Mouse (Mus musculus): ENCODE data around the gene Dcun1d1. TPM values are rescaled to one million over a fixed set of nuclear protein-coding genes. Genes with fewer than 3 reads are reported as not detected.

The Dcun1d1 gene
- 2.3 and 12.3 TPM in 2 replicates for polyA plus RNA-seq (2012; rRNA removed)

DNA sequence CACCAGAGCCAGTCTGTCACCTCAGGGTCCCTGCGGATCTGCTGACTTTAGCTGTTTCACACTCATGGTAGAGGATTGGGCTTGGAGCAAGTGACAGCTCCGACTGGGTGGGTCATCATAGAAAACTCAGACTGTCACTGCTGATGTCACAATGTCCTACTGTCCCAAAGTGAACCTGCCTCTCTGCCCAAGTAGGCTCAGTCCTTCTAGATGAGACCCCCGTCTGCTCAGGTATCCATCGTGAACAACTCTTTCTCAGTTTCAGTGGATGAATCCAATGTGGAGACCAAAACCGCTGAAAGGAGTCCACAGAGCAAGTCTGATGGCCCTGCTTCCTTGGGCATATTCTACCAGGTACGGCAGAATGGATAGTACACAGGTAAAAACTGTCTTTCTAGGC, at the start of gene Dcun1d1:
TSS of gene Dcun1d1 (minus strand) at position 101 of the 400 bp plus-strand sequence.
- DNase-seq: no peak
- 93% methylated on average over 6 of the region's 6 CpGs for WGBS
- H3K4me1 ChIP-seq (ENCODE audit: control insufficient read depth, insufficient read depth, low read length): no peaks in the 10 kb centered on the region; the same call in 1 of the 2 replicates
- TF ChIP-seq POLR2A (IDR thresholded peaks at IDR 0.05; ENCODE audit: borderline replicate concordance, extremely low read depth, low read depth, low read length) (no peak), CTCF (IDR thresholded peaks at IDR 0.05; ENCODE audit: insufficient read depth, low read length) (no peak)
- no peak within 1 kb of the TSS for H3K4me3 ChIP-seq (replicated peaks; ENCODE audit: extremely low read depth, low read depth, low read length)

GRCm38 (mm10) chr3:35986266-35986665, 49.0 kb upstream of the Dcun1d1 start:
- DNase-seq: no peak
- TF ChIP-seq CTCF (IDR thresholded peaks at IDR 0.05; ENCODE audit: insufficient read depth, low read length): no peak
- no peak for TF ChIP-seq POLR2A (IDR thresholded peaks at IDR 0.05; ENCODE audit: borderline replicate concordance, extremely low read depth, low read depth, low read length)
- Histone ChIP-seq H3K4me1 (ENCODE audit: control insufficient read depth, insufficient read depth, low read length) (no peaks in the 10 kb centered on the region), H3K4me3 (replicated peaks; ENCODE audit: extremely low read depth, low read depth, low read length) (no peak overlapping the region)
- 94% methylated on average over 6 of the region's 6 CpGs for WGBS

- 64% methylated on average over 7 of the region's 7 CpGs for WGBS
- DNase-seq: peak; percentile 25
- TF ChIP-seq POLR2A (IDR thresholded peaks at IDR 0.05; ENCODE audit: borderline replicate concordance, extremely low read depth, low read depth, low read length) (no peak), CTCF (IDR thresholded peaks at IDR 0.05; ENCODE audit: insufficient read depth, low read length) (peak; percentile 66)
- Histone ChIP-seq H3K4me3 (replicated peaks; ENCODE audit: extremely low read depth, low read depth, low read length) (no peak overlapping the region), H3K4me1 (ENCODE audit: control insufficient read depth, insufficient read depth, low read length) (no peaks in the 10 kb centered on the region)
Observed at GRCm38 (mm10) chr3:35973551-35973950, 36.3 kb upstream of the Dcun1d1 start.

- TF ChIP-seq POLR2A (IDR thresholded peaks at IDR 0.05; ENCODE audit: borderline replicate concordance, extremely low read depth, low read depth, low read length) (no peak), CTCF (IDR thresholded peaks at IDR 0.05; ENCODE audit: insufficient read depth, low read length) (no peak)
- no peak for DNase-seq
- H3K4me3 ChIP-seq (replicated peaks; ENCODE audit: extremely low read depth, low read depth, low read length): no peak overlapping the region
- no peaks in the 10 kb centered on the region for H3K4me1 ChIP-seq (ENCODE audit: control insufficient read depth, insufficient read depth, low read length)
- WGBS: 76% methylated on average over 4 of the region's 4 CpGs
Observed at GRCm38 (mm10) chr3:35972985-35973384, 35.7 kb upstream of the Dcun1d1 start.

DNA sequence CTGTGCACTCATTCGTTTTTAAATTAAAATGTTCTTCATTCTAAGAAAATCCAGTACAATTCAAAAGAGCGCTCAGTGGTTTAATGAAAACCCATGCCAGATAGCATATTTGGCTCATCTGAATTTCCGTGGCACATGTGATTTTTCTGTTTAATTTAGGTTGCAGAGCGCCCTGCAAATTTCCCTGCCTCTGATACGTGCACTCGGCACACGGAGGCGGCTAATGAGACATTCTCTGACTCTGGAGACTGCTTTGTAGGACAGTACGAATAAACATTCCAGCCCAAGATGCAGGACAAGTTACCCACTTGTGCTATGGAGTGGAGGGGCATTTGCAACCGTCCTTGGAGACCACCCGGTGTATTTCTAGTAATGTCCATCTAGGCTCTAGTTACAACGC, 33.9 kb upstream of the Dcun1d1 start:
- DNase-seq: no peak
- H3K4me3 ChIP-seq (replicated peaks; ENCODE audit: extremely low read depth, low read depth, low read length): no peak overlapping the region
- TF ChIP-seq CTCF (IDR thresholded peaks at IDR 0.05; ENCODE audit: insufficient read depth, low read length) (no peak), POLR2A (IDR thresholded peaks at IDR 0.05; ENCODE audit: borderline replicate concordance, extremely low read depth, low read depth, low read length) (no peak)
- H3K4me1 ChIP-seq (ENCODE audit: control insufficient read depth, insufficient read depth, low read length): no peaks in the 10 kb centered on the region
- 90% methylated on average over 12 of the region's 12 CpGs for WGBS

- 89% methylated on average over 4 of the region's 4 CpGs for WGBS
- no peak for TF ChIP-seq CTCF (IDR thresholded peaks at IDR 0.05; ENCODE audit: insufficient read depth, low read length)
- Histone ChIP-seq H3K4me3 (replicated peaks; ENCODE audit: extremely low read depth, low read depth, low read length) (no peak overlapping the region), H3K4me1 (ENCODE audit: control insufficient read depth, insufficient read depth, low read length) (no peaks in the 10 kb centered on the region)
- no peak for DNase-seq
Observed at GRCm38 (mm10) chr3:35970441-35970840, 33.2 kb upstream of the Dcun1d1 start.

DNA sequence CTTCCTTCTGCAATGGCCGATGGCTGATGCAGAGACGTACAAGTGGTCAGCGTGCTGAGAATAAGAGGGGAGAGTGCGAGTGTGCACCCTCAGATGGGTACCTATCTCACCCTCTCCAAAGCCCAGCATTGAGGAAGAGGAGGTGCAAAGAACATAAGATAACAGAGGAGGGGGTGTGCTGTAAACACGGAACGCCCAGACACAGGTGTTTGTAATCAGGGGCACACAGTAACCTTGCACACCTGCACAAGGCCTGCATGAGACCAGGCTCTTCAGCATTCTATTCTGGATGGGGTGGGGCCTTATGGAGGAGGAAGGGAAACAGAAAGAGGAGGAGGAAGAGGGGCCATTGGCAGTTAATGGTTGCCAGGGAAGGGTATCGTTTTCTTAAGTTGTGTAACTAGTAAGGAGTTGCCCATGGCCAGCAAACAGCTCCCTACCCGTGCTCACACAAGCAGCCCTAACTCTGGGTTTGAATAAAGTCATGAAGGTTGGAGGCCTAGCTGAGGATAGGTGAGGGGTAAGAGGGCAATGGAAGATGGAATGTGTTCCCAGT, 30.2 kb upstream of the Dcun1d1 start:
- TF ChIP-seq POLR2A (IDR thresholded peaks at IDR 0.05; ENCODE audit: borderline replicate concordance, extremely low read depth, low read depth, low read length) (no peak), CTCF (IDR thresholded peaks at IDR 0.05; ENCODE audit: insufficient read depth, low read length) (no peak)

DNA sequence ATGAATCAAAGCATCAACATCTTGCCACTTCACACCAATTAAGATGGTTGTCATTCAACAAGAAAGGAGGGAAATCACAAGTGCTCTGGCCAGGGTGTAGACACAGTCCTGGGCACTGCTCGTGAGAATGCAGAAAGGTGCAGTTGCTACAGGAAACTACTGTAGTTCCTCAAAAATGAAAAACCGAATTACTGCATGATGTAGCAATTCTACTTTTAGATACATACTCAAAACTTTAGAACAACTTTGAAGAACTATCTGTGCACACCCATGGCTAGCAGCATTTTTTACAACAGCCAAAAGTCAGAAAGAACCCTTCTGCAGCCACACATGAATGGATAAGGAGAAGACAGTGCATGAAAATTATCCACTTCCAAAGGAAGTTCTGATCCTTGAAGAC, 29.2 kb upstream of the Dcun1d1 start:
- WGBS: 66% methylated on average over 2 of the region's 2 CpGs
- DNase-seq: no peak
- TF ChIP-seq POLR2A (IDR thresholded peaks at IDR 0.05; ENCODE audit: borderline replicate concordance, extremely low read depth, low read depth, low read length) (no peak), CTCF (IDR thresholded peaks at IDR 0.05; ENCODE audit: insufficient read depth, low read length) (no peak)
- no peaks in the 10 kb centered on the region for H3K4me1 ChIP-seq (ENCODE audit: control insufficient read depth, insufficient read depth, low read length)
- no peak overlapping the region for H3K4me3 ChIP-seq (replicated peaks; ENCODE audit: extremely low read depth, low read depth, low read length)

More for the DNA sequence above, 30.2 kb upstream of the Dcun1d1 start:
- no peak overlapping the region for H3K4me3 ChIP-seq (replicated peaks; ENCODE audit: extremely low read depth, low read depth, low read length)
- DNase-seq: no peak
- WGBS: 88% methylated on average over 8 of the region's 8 CpGs
- no peaks in the 10 kb centered on the region for H3K4me1 ChIP-seq (ENCODE audit: control insufficient read depth, insufficient read depth, low read length)

- Histone ChIP-seq H3K4me1 (ENCODE audit: control insufficient read depth, insufficient read depth, low read length) (no peaks in the 10 kb centered on the region), H3K4me3 (replicated peaks; ENCODE audit: extremely low read depth, low read depth, low read length) (no peak overlapping the region)
- no peak for DNase-seq
- TF ChIP-seq POLR2A (IDR thresholded peaks at IDR 0.05; ENCODE audit: borderline replicate concordance, extremely low read depth, low read depth, low read length): no peak
- no peak for TF ChIP-seq CTCF (IDR thresholded peaks at IDR 0.05; ENCODE audit: insufficient read depth, low read length)
- 52% methylated on average over 4 of the region's 4 CpGs for WGBS
Observed at GRCm38 (mm10) chr3:35964928-35965327, 27.7 kb upstream of the Dcun1d1 start.

- TF ChIP-seq CTCF (IDR thresholded peaks at IDR 0.05; ENCODE audit: insufficient read depth, low read length): no peak
- no peak for TF ChIP-seq POLR2A (IDR thresholded peaks at IDR 0.05; ENCODE audit: borderline replicate concordance, extremely low read depth, low read depth, low read length)
- 90% methylated on average over 5 of the region's 5 CpGs for WGBS
- DNase-seq: no peak
- Histone ChIP-seq H3K4me1 (ENCODE audit: control insufficient read depth, insufficient read depth, low read length) (no peaks in the 10 kb centered on the region), H3K4me3 (replicated peaks; ENCODE audit: extremely low read depth, low read depth, low read length) (no peak overlapping the region)
Observed at GRCm38 (mm10) chr3:35963921-35964320, 26.7 kb upstream of the Dcun1d1 start.
